Mouse (Mus musculus): Measurements from ENCODE around the gene Lrmda.

Gene Lrmda

GRCm38 (mm10) chr14:22915463-22915862 lies 896.0 kb downstream of the Lrmda start:
- DNase-seq (ENCODE audit: extremely low spot score, low read depth, low spot score): no peak

DNA sequence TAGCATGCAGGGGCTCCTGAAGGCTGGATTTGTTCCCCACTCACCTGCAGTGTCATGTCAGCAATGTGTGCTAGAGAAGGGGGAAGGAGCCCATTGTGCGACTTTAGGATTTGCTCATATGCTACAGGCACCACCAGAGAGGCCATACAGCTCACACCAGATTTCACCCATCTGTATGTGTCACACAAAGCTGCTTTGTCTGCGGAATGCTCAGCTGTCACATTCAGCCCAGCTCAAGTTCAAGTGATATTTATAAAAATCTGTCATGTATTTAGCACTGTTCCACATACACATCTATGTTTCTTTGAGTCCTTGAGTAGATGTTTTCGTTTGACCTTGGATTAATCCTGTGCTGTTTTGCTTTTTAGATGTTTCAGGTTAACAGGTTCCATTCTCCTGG lies 899.0 kb downstream of the Lrmda start:
- no peak for DNase-seq (ENCODE audit: extremely low spot score, low read depth, low spot score)

- no peak for DNase-seq (ENCODE audit: extremely low spot score, low read depth, low spot score)
Measured at GRCm38 (mm10) chr14:22918931-22919330, 899.4 kb downstream of the Lrmda start.

GRCm38 (mm10) chr14:22921152-22921551 lies 901.6 kb downstream of the Lrmda start:
- no peak for DNase-seq (ENCODE audit: extremely low spot score, low read depth, low spot score)

DNA sequence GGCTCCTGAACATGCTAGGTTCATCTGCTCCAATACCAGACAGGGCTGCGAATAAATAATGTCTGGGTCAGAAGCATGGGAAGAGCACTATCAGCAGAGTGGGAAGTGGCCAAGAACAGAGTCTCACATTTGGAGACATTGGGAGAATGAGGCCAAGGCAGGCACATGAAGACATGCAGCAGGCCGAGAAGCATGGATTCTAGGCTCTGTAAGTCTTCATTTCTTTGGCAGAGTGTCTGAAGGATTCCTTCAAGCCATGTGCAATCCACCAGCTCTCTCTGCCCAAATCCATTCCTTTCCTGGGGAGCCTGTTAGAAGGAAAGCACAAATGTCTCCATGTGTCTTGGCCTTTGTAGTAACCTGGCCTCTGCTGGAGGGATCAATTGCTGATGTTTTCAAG lies 902.3 kb downstream of the Lrmda start:
- no peak for DNase-seq (ENCODE audit: extremely low spot score, low read depth, low spot score)

DNA sequence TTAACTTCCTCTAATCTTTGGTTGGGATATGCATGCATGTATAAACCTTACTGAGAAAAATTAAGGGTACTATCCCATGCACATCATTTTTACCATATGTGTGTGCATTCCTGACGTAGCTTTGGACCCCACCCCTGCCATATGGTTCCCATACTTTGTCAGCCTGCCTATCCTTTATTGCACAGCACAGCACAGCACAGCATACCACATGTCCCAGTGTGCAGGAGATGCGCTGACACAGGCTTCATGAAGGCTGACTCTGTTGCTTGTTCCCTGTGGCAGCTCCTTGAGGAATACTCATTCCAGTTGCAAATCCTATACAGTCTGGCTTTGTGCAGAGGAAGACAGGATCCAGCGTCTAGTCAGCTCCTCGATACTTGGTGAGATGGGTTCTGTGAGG lies 903.1 kb downstream of the Lrmda start:
- DNase-seq (ENCODE audit: extremely low spot score, low read depth, low spot score): no peak

- no peak for DNase-seq (ENCODE audit: extremely low spot score, low read depth, low spot score)
Measured at GRCm38 (mm10) chr14:22923251-22923650, 903.7 kb downstream of the Lrmda start.

DNA sequence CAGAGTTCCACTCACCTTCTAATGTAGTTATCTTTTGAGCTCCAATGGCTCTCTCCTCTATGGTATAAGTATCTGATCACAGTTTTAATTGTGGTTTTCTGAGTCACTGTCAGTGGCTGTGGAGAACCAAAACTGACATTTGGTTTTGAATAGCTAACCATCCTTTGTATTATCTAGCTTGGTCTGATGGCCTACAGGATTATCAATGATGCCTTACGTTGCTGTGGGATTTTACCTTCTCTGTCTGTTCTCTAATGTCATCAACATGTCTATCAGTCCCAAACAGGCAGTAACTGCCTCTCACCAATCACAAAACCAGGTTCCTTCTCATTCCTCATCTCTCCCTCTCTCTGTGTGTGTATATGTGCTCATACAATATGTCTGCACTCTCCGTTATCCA lies 908.8 kb downstream of the Lrmda start:
- no peak for DNase-seq (ENCODE audit: extremely low spot score, low read depth, low spot score)

DNA sequence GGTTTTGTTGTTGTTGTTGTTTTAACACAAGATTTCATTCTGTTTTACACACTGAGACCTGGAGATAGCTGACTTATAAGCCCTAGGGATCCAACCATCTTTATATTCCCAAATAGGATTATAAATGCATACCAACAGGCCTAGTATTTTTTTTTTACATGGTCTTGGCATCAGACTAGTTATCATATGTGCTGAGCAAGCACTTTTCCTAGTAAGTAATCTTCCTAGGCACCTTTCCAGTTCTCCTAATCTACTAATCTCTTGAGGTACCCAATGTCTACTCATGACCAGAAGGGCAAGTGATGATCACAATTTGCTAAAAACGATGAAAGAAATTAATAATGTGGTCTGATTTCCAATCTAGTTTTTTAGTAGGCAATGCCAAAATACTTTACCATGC lies 909.2 kb downstream of the Lrmda start:
- DNase-seq (ENCODE audit: extremely low spot score, low read depth, low spot score): no peak

GRCm38 (mm10) chr14:22929585-22929984 lies 910.1 kb downstream of the Lrmda start:
- no peak for DNase-seq (ENCODE audit: extremely low spot score, low read depth, low spot score)

GRCm38 (mm10) chr14:22930488-22931046 lies 911.1 kb downstream of the Lrmda start:
- no peak for DNase-seq (ENCODE audit: extremely low spot score, low read depth, low spot score)

GRCm38 (mm10) chr14:22931114-22931822 lies 911.8 kb downstream of the Lrmda start:
- DNase-seq (ENCODE audit: extremely low spot score, low read depth, low spot score): no peak

GRCm38 (mm10) chr14:22936701-22937100 lies 917.2 kb downstream of the Lrmda start:
- DNase-seq (ENCODE audit: extremely low spot score, low read depth, low spot score): peak; percentile 20

DNA sequence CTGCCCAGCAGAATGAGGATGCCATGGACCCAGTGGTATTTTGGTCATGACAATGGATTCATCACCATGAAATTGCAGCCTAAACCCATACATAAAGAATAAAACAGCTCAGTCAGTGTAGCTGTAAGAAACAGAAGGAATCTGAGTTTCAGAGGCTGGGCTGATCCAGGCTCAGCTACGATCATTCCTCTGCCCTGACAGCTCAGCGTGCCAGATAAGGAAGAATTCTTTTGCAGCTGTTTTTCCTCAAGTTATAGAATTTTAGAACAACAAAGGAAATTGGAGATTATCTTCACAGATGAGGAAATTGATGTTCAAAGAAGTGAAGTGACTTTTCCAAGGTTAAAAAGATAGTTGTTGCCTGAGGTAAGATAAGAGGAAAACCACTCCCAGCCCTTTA lies 921.1 kb downstream of the Lrmda start:
- no peak for DNase-seq (ENCODE audit: extremely low spot score, low read depth, low spot score)

DNA sequence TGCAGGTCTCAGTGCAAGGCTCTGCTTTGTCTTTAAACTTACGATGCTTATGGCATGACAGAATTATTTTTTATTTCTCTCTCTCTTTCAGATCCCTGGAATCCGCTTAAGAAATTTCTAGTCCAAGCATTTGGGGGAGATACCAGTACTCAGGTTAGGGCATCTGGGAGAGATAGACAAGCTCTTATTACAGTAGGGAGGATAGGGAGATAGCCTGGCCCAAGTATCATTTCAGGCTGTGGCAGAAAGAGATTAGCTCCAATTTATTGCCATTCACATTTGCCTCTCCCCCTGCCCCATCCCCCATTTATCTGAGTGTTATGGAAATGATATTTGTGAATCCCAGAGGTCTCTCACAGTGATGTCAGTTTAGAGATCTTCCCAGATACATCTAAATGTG lies 923.1 kb downstream of the Lrmda start:
- no peak for DNase-seq (ENCODE audit: extremely low spot score, low read depth, low spot score)

- DNase-seq (ENCODE audit: extremely low spot score, low read depth, low spot score): no peak
Measured at GRCm38 (mm10) chr14:22949466-22949865, 930.0 kb downstream of the Lrmda start.

DNA sequence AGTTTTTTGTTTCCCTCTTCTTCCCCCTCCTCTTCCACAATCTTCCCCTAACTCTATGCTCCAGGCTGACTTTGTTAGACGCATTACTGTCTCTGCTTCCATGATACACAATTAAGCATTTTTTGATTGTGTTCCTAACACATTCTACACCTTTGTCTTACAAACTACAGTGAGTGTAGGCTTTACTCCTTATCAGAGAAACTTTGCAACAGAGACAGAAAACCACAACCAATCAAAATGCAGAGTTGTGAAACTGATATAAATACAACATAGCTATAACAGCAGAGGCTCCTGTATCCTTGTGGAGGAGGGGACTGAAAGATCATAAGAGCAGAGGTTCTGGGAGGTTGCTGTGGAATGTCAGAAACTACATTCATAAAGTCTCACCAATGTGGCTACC lies 933.5 kb downstream of the Lrmda start:
- DNase-seq (ENCODE audit: extremely low spot score, low read depth, low spot score): no peak

DNA sequence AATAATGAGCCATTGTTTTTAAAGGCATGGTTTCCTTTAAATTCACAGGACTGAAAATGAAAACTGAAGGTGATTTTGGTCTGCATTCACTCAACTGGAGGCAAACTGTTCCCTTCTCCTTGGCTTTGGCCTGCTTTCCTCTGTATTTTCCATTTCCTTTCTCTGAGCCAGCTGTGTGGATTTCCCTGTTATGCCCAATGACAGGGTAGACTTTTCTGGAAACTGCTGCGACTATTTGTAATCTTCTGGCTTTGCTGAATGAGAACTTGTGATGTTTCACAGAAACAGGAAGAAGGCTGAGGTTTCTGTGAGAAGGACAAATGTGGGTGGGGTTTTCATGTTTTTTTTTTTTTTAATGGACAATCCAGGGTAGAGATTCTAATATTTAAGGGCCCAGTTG lies 940.7 kb downstream of the Lrmda start:
- DNase-seq (ENCODE audit: extremely low spot score, low read depth, low spot score): no peak

GRCm38 (mm10) chr14:22964796-22965660 lies 945.5 kb downstream of the Lrmda start:
- no peak for DNase-seq (ENCODE audit: extremely low spot score, low read depth, low spot score)

DNA sequence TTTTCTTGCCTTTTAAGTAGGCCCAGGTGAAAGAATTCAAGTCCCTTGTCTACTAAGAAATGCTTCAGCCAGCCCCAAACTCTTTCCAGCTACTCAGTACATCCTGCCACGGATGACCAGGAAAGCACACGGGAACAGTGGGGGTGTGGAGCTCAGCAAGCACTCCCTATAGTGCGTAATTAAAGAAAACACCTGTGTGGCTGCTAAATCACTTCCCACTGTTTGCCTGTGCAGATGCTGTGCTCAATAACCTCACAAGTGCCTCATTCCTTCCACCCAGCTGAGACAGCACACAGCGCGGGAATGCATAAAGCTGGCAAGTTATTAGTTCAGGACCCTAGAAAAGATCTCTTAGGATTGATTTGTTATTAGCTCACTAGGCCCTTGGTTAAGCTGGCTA lies 949.2 kb downstream of the Lrmda start:
- DNase-seq (ENCODE audit: extremely low spot score, low read depth, low spot score): no peak

DNA sequence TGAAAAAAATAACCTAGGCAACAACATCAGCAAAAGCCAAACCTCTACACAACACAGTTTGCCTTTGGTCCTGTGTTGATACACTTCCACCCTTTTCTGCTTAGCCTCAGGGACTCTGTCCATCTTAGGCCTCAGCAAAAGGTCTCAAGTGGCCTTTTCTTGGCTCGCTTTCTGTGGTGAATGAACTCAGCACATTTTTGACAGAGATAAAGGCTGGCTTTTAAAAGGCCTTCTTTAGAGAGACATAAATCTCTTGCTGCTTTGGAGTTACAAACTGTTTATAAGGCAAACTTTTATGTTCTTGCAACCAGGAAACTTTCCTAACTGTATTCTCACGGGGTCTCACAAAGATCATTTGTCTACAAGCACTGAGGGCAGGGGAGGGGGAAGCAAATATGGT lies 967.2 kb downstream of the Lrmda start:
- DNase-seq (ENCODE audit: extremely low spot score, low read depth, low spot score): no peak

- no peak for DNase-seq (ENCODE audit: extremely low spot score, low read depth, low spot score)
Measured at GRCm38 (mm10) chr14:22988090-22988669, 968.7 kb downstream of the Lrmda start.

All from hindlimb bud, embryonic 11.5 days (tissue).